Mouse (Mus musculus): ENCODE measurements around the gene Tubgcp2.
A peak's percentile ranks its signal among the peaks of the same experiment; 100 is the strongest.

The Tubgcp2 gene

GRCm38 (mm10) chr7:140036281-140037170 lies at the start of gene Tubgcp2, which contains the start of gene Zfp511:
Tubgcp2 (minus strand) TSS chr7:140036669.
Zfp511 (plus strand) TSS chr7:140036391.
- peak; percentile 98 for DNase-seq (ENCODE audit: low spot score)

GRCm38 (mm10) chr7:140082242-140082678 lies 45.8 kb upstream of the Tubgcp2 start, which contains the start of gene Caly:
Caly (minus strand) TSS chr7:140082548.
- DNase-seq (ENCODE audit: low spot score), result no peak

GRCm38 (mm10) chr7:140081408-140082241 lies 45.2 kb upstream of the Tubgcp2 start:
- no peak for DNase-seq (ENCODE audit: low spot score)

- DNase-seq (ENCODE audit: low spot score), result peak; percentile 71
Measured at GRCm38 (mm10) chr7:140080503-140081156, 44.2 kb upstream of the Tubgcp2 start.

GRCm38 (mm10) chr7:140078711-140079110 lies 42.2 kb upstream of the Tubgcp2 start:
- peak; percentile 71 for DNase-seq (ENCODE audit: low spot score)

- DNase-seq (ENCODE audit: low spot score), result no peak
Measured at GRCm38 (mm10) chr7:140077698-140078097, 41.2 kb upstream of the Tubgcp2 start.

GRCm38 (mm10) chr7:140070042-140070711 lies 33.7 kb upstream of the Tubgcp2 start:
- DNase-seq (ENCODE audit: low spot score), result no peak

- DNase-seq (ENCODE audit: low spot score), result no peak
Measured at GRCm38 (mm10) chr7:140067397-140067796, 30.9 kb upstream of the Tubgcp2 start.

GRCm38 (mm10) chr7:140063092-140063491 lies 26.6 kb upstream of the Tubgcp2 start:
- peak; percentile 75 for DNase-seq (ENCODE audit: low spot score)

- peak; percentile 37 for DNase-seq (ENCODE audit: low spot score)
Measured at GRCm38 (mm10) chr7:140062307-140062706, 25.8 kb upstream of the Tubgcp2 start.

- no peak for DNase-seq (ENCODE audit: low spot score)
Measured at GRCm38 (mm10) chr7:140061832-140062130, 25.3 kb upstream of the Tubgcp2 start.

GRCm38 (mm10) chr7:140060936-140061831 lies 24.7 kb upstream of the Tubgcp2 start:
- peak; percentile 70 for DNase-seq (ENCODE audit: low spot score)

GRCm38 (mm10) chr7:140059601-140060000 lies 23.1 kb upstream of the Tubgcp2 start:
- no peak for DNase-seq (ENCODE audit: low spot score)

GRCm38 (mm10) chr7:140058528-140058927 lies 22.1 kb upstream of the Tubgcp2 start:
- DNase-seq (ENCODE audit: low spot score), result no peak

GRCm38 (mm10) chr7:140057413-140058407 lies 21.2 kb upstream of the Tubgcp2 start:
- peak; percentile 27 for DNase-seq (ENCODE audit: low spot score)

GRCm38 (mm10) chr7:140054124-140054523 lies 17.7 kb upstream of the Tubgcp2 start:
- no peak for DNase-seq (ENCODE audit: low spot score)

GRCm38 (mm10) chr7:140049115-140049689 lies 12.7 kb upstream of the Tubgcp2 start:
- no peak for DNase-seq (ENCODE audit: low spot score)

GRCm38 (mm10) chr7:140048361-140049114 lies 12.1 kb upstream of the Tubgcp2 start, which contains the start of gene Msx3:
Msx3 (minus strand) TSS chr7:140049089.
- no peak for DNase-seq (ENCODE audit: low spot score)
